Mouse (Mus musculus) urinary bladder, adult 18-20 months (tissue): Measurements from ENCODE around the gene Myl4.

Experiments
- DNase-seq, 2 experiments: peaks; one replicate each; pipeline ENCODE4 v3.0.0; 2022; ENCODE audit warnings: low spot score in 2 of 2, mixed read lengths in 2 of 2

Myl4 gene

DNA sequence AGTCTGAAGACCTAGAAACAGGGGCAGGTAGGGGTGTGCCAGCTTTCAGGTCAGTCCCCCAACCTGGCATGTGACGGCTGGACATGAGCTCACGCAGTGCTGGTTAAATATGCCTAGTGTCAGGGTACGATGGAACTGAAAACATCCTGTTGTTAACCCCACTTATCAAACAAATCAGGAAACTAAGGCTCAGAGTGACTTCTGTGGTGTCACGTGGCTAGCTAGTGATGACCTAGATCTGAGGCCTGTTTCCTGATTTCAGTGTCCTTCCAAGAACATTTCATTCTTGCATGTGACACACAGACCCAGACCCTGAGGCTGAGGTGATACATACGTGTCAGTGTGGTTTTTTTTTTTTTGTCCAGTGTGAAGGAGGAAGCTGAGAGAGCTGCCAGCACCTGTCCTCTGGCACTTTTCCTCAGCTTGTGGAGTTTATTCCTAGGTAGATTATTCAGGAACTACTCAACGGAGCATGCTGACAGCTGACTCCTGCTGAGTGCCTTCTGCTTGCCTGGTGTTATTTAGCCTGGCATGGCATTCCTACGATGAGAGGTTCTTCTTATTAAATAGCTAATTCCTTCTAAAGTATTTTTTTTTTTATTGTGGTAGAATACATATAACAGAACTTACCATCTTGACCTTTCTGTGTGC lies 79.8 kb downstream of the Myl4 start:
- DNase-seq = no peak

- DNase-seq = no peak
These were observed 80.8 kb downstream of the Myl4 start for GRCm38 (mm10) chr11:104631306-104631705.

- no peak for DNase-seq
These were observed 86.5 kb downstream of the Myl4 start for GRCm38 (mm10) chr11:104637010-104637409.

- DNase-seq = no peak
These were observed 87.5 kb downstream of the Myl4 start for GRCm38 (mm10) chr11:104638006-104638405.

- DNase-seq = no peak
These were observed 88.4 kb downstream of the Myl4 start for GRCm38 (mm10) chr11:104638906-104639305.

GRCm38 (mm10) chr11:104639634-104640033 lies 89.2 kb downstream of the Myl4 start:
- no peak for DNase-seq

DNA sequence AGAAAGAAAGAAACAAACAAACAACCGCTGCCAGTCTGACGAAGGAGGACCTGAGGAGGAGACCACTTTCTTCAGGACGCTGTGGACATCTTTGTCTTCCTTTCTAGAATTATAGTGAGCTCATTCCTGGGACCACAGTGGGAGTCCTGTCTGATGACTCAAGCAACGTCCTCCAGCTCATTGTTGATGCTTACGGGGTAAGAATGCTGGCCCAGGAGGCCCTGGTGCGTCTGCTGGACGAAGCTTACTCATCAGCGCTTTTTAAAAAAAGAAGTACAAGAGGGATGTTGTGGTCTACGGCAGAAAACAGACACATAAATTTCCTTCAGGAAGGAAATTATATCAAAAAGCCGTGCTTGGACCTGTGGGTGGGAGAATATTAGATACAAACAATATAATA lies 90.4 kb downstream of the Myl4 start:
- DNase-seq = no peak

DNA sequence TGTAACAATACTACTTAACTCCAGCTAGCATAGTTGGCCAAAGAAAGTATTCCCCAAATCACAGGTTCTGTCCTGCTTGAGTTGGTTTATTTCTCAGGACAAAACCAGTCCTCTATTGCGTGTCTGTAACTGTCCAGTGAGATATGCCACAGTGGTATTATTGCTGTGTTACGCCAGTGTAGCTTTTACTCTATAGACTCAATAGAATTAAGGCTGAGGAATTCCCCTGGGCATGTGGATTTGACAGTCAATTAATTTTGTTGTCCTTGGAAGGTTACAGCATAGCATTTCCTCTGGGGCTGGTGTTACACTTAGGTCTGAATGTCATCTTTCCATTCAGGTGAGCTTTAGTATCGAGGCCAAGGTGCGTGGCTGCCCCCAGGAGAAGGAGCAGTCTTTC lies 92.8 kb downstream of the Myl4 start:
- DNase-seq = no peak
